Mouse (Mus musculus): ENCODE measurements at regions not wholly inside any gene's neighbourhood (a gene's known extent, or its start where the extent isn't known, plus 50 kb on each side); places are given as distances from the start of the nearest gene placed in this dataset.
A peak's percentile ranks its signal among the peaks of the same experiment; 100 is the strongest.

DNA sequence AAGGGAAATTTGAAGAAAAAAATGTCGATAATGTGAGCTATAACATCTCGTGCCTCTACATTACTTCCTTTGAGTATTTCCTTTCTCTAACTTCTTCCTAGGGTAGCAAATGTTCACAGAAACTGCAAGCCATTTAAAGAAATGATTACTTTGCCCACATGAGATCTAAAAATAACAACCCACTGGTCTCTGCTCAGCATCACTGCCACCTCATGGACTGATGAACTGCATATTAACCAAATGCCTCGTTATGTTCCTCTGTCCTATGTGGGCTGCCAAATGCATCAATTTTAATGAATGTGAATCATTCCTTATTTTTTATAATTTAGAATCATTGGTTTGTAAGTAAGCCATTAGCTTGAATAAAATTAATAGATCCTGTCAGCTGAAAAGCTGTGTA, 590.0 kb upstream of the Nr3c2 start:
- no peak for DNase-seq (ENCODE audit: low read depth, low spot score)

DNA sequence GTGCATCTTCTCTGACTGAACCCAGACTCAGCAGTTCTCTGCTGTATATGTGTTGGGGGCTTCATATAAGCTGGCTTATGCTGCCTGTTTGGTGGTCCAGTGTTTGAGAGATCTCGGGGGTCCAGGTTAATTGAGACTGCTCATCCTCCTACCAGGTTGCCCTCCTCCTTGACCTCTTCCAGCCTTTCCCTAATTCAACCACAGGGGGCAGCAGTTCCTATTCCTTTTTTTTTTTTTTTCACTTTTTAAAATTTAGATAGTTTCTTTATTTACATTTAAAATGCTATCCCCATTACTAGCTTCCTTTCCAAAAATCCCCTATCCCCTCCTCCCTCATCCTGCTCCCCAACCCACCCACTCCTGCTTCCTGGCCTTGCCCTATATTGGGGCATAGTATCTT, 570.7 kb upstream of the Nr3c2 start:
- no peak for DNase-seq (ENCODE audit: low read depth, low spot score)

DNA sequence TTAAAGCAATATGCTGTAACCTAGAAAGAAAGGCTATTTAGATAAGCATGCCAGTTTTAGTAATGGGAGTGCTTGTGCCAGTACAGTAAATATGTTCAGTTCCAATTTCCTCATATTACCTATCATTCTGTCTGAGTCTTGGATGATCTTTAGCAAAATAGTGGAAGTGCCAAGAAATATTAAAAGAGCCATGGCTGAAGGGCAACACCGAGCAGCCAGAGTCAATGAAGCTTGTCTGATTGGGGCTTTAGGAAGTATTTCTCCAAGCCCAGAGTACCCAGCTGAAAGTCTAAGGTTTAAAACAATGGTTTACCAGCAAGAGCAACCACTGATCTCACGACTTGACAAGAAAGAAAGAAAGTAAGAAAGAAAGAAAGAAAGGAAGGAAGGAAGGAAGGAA, 556.2 kb upstream of the Nr3c2 start:
- no peak for DNase-seq (ENCODE audit: low read depth, low spot score)

DNA sequence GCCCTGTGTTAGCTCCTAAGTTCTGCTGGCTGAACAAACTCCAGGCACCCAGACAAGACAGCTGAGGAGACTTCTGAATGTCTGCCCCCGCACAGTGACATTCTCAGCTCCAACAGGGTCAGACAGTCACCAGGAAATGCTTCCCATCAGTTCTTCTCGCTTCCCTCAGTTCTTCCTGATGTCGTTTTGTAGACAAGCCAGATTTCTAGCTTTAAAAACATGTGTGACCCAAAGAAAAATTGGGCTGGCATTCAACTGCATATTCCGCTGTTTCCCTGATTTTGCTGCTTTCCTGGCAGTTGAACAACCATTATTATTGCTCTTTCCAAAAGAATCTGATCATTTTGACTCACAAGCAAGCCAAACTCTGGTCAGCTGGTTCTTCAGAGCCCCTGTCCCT, 553.1 kb upstream of the Nr3c2 start:
- DNase-seq (ENCODE audit: low read depth, low spot score), result peak; percentile 11

DNA sequence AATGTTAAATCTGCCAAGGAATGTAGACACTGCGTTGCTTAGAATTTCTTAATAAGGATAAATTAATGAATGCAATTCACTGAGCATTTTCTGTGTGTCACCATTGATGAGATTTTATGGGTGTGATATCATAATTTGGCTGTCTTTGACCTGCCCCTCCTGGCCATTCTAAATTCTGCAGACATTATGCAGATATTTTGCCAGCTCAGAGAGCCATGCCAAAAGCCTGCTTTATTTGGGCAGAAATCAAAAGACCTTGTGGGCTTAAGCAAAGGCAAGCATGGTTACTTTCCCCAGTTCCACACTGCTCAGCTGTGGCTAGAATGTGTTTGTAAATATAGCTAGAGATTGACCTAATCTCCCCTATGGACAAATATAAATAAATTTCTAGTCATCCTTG, 552.4 kb upstream of the Nr3c2 start:
- no peak for DNase-seq (ENCODE audit: low read depth, low spot score)

DNA sequence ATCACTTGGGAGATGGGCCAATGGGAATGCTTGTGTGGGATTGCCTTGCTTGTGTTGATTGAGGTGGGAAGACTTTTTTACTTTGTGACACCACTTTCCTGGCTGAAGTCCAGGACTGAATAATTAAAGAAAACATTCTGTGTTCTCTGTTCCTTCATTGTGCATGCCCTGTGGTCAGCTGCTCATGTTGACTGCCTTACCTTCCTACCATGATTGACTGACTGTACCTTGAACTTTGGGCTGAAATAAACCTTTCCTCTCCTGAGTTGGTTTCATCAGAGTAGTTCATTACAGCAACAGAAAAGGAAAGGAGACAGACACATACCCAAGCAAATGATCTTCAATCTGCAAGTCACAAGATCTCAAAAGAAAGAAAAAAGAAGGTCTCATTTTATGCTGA, 524.9 kb upstream of the Nr3c2 start:
- DNase-seq (ENCODE audit: low read depth, low spot score), result no peak

DNA sequence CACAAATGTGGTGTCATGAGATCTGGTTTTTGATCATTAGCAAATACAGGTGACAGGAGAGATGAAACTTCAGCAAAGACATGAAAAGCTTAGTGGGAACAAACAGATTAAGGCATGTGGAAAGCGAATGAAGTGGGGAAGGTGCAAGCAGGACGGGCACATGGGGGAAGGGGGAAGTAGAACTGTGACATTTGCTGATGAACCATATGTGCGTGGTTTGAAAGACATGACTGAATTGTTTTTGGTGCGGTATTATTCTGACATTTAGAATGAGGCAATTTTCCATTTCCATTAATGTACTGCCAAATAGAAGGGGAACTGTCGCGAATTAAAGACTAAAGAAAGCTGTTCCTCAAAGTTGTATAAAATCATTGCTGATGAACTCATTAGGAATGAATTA, 521.5 kb upstream of the Nr3c2 start:
- DNase-seq (ENCODE audit: low read depth, low spot score), result peak; percentile 15

DNA sequence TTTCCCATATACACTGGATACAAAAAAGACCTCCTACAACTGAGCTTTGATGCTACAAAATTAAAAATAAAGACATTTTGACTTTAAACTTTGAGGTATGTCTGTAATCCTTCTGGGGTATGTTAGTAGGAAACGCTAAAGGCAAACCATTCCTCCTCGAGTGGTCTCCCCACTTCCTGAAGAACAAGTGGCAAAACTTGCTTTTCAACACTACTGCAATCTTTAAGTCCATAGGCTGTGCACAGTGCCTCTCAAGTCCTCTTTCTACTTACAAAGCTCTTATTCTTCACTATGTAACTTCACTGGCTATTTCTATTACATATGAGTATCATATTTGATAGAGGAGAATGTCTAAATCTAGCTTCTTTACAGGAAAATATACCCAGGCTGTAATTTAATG, 517.6 kb upstream of the Nr3c2 start:
- no peak for DNase-seq (ENCODE audit: low read depth, low spot score)

DNA sequence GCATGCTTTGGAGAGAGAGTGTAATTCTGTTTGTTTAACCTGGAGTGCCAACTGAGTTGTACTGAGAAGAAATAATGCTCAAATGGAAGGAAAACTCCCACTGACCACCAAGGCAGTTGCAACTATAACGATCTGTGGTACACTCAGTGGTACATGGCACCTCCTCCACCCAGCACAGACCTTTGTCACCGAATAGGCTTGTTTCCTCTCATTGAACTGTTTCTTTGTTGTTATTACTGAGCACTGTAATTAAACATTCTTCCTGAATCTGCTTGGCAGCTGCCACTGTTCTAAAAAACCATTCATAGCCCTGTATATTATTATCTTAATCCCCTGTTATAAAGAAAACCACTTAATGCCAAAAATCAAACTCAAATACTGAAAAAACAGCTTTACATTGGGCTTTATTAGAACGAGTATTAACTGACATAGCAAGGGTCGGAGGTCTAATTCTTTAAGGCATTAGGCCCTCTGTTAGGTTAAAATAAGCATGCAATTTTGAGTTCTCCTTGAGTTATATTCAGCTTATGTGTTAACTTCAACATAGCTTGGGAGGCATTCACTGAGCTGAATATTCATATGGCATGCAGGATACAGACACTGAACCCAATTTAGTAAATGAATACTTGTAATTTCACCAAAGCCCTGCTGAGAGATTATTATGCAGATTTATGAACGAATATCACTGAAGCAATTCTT, 515.5 kb upstream of the Nr3c2 start:
- peak; percentile 33 for DNase-seq (ENCODE audit: low read depth, low spot score)

DNA sequence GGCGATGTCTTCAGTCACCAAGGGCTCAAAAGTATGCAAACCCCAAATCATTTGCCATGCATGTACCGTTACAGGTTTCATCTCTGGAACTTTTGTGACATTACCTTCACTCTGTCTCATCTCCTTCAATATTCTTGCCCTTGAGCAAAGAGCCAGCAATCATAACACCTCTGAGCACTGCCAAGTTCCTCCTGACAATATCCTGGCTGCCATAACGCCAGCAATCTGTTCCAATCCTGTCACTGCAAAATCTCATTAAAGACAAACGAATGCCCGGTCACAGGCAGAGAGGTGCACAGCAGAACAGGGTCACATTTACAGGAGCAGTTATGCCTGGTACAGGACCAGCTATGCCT, 515.0 kb upstream of the Nr3c2 start:
- DNase-seq (ENCODE audit: low read depth, low spot score), result peak; percentile 16

DNA sequence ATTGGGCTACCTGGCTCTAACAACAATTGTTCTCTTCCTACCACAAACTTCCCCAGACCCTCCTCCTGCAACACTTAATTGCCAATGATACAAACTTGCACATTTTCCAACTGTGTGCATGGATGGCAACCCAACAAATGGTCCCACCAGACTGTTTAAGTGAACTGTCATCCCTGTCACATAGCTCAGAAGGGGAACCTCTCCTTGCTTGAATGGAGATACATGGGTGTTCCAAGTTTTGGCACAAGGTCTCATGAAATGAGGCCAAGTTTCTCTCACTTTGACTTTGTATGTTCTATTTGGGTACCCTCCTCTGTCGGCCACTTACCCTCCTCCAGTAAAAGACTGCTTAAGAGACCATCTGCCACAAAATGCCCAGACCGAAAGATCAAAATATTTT, 507.2 kb upstream of the Nr3c2 start:
- no peak for DNase-seq (ENCODE audit: low read depth, low spot score)

DNA sequence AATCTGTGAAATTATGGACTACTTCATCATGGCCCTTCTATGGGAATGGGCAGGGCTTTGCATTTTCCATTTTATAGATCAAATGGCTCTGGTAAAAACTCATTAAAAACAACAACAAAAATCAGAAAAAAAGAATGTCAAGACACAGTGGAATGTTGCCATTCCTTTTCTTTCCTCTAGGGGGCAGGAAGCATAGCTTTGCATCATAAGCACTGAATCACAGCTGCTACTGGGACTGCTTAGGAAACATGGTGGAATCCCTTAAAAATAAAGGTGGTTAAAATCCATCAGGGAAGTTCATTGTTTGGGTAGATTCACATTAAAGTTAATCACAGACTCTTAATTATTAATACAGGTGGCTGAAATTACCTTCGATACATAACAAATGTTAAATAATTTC, 476.8 kb upstream of the Nr3c2 start:
- DNase-seq (ENCODE audit: low read depth, low spot score), result no peak

DNA sequence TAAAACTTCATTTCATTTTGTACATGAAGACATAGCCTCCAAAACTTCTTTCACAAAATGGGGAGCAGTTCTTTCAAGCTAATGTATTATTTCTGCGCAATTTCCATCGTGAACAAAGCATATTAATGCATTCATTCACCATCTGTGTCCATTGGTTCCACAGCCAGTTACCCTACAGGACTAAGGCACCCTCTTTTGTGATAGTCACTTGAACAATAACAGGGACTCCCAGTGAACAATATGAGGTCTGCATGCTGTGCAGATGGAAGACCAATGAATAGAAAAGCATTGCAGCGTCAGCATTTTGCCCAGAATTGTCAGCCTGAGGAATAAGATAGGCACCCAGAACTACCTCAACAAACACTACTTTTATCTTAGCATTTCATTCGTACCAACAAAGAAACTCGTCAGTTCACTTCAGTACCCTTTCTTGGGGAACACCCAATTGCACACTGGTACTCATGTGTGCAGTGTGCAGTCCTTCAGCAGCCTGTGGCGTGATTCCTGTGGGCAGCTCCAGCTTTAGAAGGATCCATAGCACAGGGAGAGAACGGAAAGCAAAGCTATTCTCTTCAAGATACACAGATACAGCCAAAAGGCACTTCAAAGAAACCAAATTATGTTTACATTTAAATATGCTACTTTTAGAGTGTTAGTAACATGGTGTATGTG, 476.2 kb upstream of the Nr3c2 start:
- DNase-seq (ENCODE audit: low read depth, low spot score), result no peak

DNA sequence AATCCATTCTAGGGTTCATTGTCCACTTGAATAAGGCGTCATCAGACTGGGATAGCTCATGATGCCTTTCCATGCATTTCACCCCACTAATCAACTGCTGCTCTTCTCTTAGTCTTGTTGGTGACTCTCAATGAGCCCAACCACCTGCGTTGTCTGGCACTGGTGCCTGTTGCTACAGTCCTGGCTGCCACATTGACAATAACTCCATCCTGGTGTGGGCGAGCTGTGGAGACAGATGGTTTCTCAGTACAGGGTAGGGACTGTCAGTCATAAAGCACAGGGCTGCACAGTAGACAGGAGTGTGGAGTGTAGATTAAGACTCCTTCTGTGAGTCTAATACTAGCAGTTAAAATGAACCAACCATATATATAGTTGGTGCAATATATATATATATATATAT, 469.4 kb upstream of the Nr3c2 start:
- DNase-seq (ENCODE audit: low read depth, low spot score), result peak; percentile 49

DNA sequence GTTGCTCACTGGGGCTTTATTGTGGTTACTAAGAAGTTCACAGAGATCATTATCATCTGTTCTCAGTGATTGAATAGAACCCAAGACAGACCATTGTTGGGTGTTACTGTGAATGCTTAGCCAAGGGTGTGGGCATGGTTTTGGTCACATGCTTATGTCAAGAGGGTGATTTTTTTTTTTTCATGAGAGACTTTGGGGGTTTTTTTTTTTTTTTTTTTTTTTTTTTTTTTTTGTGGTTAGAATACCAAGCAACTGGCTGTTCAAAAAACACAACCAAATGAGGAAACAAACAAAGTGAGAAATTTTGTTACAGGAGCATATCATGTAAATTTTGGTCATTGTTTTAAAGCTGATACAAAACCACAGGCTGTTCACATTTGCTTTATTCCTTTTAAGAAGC, 466.4 kb upstream of the Nr3c2 start:
- DNase-seq (ENCODE audit: low read depth, low spot score), result no peak

DNA sequence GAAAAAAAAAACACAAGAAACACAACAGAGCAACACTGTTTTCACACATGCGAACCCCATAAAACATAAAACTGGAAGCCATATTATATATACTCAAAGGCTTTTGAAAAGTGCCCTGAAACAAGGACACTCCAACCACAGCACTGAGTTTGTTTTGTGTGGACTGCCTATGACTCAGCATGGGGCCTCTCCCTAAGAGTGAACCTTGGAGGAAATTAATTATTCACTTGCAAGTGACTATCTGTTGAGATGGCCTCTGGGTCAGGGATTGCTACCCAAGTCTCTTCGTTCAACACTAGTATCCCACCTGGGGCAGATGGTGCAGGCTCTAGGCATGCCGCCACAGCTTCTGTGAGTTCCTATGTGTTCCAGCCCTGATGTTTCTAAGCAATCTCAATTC, 461.3 kb upstream of the Nr3c2 start:
- no peak for DNase-seq (ENCODE audit: low read depth, low spot score)

DNA sequence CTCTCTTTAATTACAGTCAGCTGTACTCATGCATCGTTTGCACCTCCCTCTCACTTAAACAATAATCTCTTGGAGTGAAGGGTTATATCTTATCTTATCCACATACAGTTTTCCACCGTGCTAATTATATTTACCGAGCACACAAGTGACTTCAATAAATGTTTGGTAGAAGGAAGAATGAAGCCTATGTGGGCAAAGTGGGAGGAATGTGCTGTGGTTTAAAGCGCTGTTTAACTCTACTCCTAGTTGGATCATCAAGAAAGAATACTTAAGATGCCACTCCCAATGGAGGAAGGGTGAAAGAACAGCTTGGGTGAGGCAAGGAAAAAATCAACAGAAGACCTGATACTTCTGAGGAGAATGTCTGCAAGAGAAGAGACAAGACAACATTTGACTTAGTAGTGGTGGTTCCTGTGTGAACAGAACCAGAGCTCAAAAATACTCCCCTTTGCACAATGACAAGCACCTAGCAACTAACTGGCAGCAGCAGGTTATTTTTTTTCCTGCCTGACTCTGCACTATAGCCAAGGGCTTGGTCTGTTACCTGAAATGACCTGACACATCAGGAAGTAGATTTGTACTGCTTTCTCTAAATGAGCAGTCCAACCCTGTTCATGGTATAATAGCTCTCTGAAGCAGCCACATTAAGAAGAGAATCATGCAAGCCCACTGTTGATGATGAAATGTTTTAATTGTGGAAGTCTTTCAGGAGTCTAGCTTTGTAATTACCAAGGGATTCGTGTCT, 424.6 kb upstream of the Nr3c2 start:
- DNase-seq (ENCODE audit: low read depth, low spot score), result no peak

DNA sequence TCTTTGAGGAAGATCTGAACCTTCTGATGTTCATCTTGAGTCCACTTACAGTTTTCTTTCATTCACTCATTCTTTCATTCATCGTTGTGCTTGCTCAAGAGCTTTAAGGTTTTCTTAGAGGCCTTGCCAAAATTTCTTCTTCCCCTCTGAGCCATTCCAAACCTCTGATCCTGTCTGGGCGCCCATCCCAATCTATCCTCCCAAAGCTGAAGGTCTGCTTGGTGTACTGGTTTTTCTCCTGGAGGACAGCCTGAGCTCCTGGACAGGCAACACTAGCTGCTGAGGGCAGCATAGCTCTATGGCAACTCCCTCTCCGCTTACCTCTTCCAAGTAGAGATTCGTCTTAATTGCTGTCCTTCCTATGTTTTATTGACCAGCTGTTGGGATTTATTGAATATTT, 420.3 kb upstream of the Nr3c2 start:
- no peak for DNase-seq (ENCODE audit: low read depth, low spot score)

DNA sequence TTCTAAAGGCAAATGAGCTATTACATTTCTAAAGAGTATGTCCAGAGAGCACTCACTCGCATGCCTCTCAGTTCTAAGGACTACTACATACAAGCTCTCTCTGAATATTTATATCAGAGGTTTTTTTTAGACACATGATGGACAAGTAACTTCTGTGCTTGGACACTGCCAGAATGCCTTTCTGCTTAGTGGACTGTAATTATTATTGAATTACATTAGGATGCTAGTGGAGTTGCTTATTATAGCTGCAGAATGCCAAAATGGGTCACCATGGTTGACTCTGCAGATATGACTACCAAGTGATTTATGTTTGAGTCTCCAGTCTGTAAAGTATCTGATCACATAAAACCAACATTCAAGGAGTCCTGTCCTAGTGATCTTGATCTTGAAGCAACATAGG, 395.6 kb upstream of the Nr3c2 start:
- no peak for DNase-seq (ENCODE audit: low read depth, low spot score)

DNA sequence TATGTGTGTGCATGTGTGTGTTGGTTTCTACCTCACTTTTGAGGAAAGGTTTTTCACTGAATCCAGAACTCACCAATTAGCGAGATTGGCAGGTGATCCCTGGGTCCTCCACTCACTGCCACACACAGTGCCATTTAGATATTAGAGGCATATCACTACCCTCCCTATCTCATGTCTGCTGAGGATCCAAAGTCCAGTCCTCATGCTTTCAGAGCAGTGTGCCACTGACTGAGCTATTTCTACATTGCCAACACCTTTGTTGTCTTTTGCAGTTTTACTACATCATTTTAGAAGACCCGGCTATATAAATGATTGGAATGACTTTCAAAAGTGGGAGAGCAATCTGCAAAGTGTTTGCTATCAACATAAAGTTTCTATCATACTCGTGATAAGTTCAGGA, 392.0 kb upstream of the Nr3c2 start:
- DNase-seq (ENCODE audit: low read depth, low spot score), result no peak

DNA sequence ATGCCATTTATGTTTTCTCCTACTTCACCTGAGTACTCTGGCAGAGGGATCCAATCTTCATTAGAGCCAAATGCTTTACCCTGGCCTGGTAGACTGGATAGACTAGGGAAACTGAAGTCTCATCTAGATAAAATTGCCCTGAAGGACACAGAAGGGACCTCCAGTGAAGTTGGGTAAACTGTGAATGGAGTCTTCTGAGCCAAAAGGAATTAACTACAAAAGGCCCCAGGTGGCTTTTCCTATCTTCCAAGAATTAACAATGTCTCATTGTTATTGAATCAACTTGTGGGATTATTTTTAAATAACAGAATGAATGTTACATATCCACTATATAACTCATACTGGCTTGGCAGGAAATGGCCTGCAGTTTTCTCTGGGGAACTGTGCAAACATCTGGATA, 390.0 kb upstream of the Nr3c2 start:
- DNase-seq (ENCODE audit: low read depth, low spot score), result no peak

DNA sequence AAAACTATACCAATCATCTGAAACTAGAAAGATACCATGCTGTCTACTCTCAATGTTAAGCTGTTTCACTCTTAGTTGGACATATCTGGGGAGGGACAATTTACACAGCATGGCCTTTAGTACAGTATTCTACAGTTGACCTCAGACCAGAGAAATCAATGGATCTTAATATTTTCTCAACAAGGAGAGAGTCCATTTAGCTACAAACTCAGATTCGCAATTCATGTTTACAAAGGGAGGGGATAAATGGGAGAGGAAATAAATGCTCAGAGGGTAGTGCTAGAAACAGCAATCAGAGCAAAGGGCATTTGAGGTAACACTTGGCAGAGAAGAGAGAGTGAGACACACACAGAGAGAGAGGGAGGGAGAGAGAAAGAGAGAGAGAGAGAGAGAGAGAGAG, 385.1 kb upstream of the Nr3c2 start:
- no peak for DNase-seq (ENCODE audit: low read depth, low spot score)

DNA sequence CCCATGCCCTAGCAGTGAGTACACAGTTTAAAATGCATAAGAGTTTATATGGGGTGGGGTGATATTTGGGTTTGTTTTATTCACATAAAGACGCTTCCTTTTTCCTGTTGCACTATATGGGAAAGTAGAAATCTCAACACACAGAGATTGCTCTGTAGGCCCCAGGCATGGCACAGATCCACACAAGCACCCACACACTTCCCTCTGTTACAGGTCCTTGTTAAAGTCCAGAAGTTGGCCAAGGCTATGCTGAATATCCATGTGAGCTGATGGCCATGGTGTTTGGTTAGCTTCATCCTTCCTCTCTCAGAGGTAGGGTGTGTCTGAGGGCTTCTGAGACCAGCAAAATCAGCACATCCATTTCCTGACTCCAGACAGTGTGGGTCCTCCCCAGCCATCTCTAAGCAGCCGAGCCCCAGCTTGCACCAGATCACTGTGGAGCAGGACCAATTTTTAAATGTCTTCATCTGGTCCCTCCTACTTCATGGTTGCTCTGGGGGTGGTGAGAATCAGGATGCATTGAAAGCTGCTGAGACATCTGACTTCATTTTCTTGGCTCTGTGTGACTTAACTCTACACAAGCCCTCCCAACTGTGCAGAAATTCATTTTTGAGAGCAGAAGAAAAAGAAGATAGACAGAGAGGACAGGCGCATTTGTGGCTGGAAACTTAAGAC, 360.3 kb upstream of the Nr3c2 start:
- DNase-seq (ENCODE audit: low read depth, low spot score), result peak; percentile 64

Data from telencephalon, adult 2 months (tissue).